Mouse (Mus musculus) small intestine, adult 2 months (tissue): ENCODE data around the gene Fam185a. TPM values are rescaled to one million over a fixed set of nuclear protein-coding genes. Genes with fewer than 3 reads are reported as not detected.
A peak's percentile ranks its signal among the peaks of the same experiment; 100 is the strongest.

Experiments used
- H3K27ac ChIP-seq: fragments of 200-500 bp; 2 replicates; pipeline ENCODE4 v1.5.1; 2012; ENCODE audit warnings: low read depth, low read length, control low read depth, inconsistent platforms; ENCODE audit not compliant: insufficient read depth
- H3K27me3 ChIP-seq: fragments of 200-500 bp; 2 replicates; pipeline ENCODE4 v1.6.1; 2012; ENCODE audit warnings: mild to moderate bottlenecking, moderate library complexity, low read length, inconsistent platforms; ENCODE audit not compliant: control insufficient read depth, insufficient read depth
- H3K36me3 ChIP-seq: fragments of 200-500 bp; 2 replicates; pipeline ENCODE4 v1.6.1; 2012; ENCODE audit warnings: mild to moderate bottlenecking, low read length, control low read depth, inconsistent platforms; ENCODE audit not compliant: control insufficient read depth, insufficient read depth
- H3K4me1 ChIP-seq: fragments of 200-500 bp; 2 replicates; pipeline ENCODE4 v1.6.1; 2012; ENCODE audit warnings: low read length, inconsistent platforms, mixed read lengths; ENCODE audit not compliant: control insufficient read depth, insufficient read depth, insufficient read length
- H3K4me3 ChIP-seq: fragments of 200-500 bp; 2 replicates; pipeline ENCODE4 v1.5.1; 2012; ENCODE audit warnings: low read depth, mild to moderate bottlenecking, control low read depth, inconsistent platforms, low read length, moderate library complexity
- CTCF ChIP-seq: fragments of 200-500 bp; IDR thresholded peaks from 2 replicates; pipeline ENCODE4 v1.5.1; 2012; ENCODE audit warnings: low read depth, mild to moderate bottlenecking, control low read depth, inconsistent platforms, low read length, moderate library complexity, mixed read lengths; ENCODE audit not compliant: insufficient replicate concordance, insufficient read length; ENCODE audit errors: extremely low read depth
- POLR2A ChIP-seq: fragments of 200-500 bp; IDR thresholded peaks from 2 replicates; pipeline ENCODE4 v1.6.1; 2012; ENCODE audit warnings: low read depth, mild to moderate bottlenecking, control low read depth, inconsistent platforms, low read length, moderate library complexity
- WGBS: fragments of 180-500 bp; shearing (Covaris S2); methylation state at CpG from one replicate; pipeline ENCODE4 v1.1.7; 2018; 5-methylcytosine and 5-hydroxymethylcytosine counted together
- polyA plus RNA-seq: library from polyadenylated mRNA; depleted of rRNA; stranded (reverse); fragments of >200 nt; gene quantifications from 2 replicates; pipeline ENCODE4 v1.2.3, GENCODE M21; 2012; rRNA removed

The Fam185a gene
- polyA plus RNA-seq: 1.7 and 2.3 TPM in 2 replicates

DNA sequence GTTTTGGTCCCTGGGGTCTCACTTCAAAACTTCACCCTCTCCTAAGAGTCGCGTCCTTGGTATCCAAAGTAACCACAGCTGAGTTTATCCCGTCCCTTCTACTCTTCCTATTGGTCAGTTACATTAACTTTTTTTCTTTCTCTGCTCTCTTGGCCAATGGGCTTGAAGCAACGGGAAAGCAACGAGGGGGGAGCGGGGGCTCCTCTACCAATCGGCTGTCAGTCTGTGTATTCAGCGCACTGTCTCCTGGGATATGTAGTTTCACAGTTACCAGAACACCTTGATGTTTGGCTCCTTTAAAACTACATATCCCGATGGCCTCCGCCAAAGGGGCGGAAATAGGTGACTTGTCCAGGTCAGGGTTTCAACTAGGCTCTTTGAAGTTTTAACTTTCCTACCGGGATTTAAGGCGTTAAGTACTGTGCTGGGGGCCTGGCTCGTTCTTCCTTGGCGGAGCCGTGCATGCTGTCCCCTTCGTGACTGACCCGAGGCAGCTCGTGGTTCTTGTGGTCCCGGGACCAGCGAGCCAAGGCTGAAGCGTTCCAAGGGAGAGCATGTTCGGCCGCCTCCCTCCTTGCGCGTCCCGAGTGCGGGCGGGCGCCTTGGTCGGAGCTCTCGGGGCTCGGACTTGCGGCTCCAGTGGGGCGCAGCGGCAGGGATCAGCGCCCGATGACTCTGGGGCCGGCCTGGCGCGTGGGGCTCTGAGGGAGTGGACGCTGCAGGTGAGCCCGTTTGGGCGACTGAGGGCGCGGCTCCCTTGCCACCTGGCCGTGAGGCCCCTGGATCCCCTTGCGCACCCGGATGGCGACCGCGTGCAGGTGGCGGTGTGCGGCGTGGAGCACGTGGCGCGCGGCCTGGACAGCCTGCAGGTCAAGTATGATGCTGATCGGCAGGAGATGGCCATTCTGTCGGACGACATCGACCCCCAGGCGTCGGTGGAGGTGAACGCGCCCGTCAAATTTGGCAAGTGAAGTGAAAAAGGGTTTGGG is at the start of gene Fam185a, which contains the start of gene Ccdc146:
TSS of gene Fam185a (plus strand) at position 345 of the 989 bp plus-strand sequence.
TSS of gene Ccdc146 (minus strand) at position 64 of the 989 bp plus-strand sequence.
- under 1% methylated on average over 68 of the region's 68 CpGs for WGBS
- Histone ChIP-seq H3K4me3 (peak within 1 kb of the TSS; percentile 87), H3K27ac (peak within 1 kb of the TSS; percentile 66), H3K36me3 (no peaks in the 10 kb centered on the region), H3K4me1 (peaks cover 3% of the 10 kb centered on the region; the same call in 1 of the 2 replicates), H3K27me3 (no peaks in the 10 kb centered on the region)
- TF ChIP-seq CTCF (no peak), POLR2A (no peak; the same call in 1 of the 2 replicates)

DNA sequence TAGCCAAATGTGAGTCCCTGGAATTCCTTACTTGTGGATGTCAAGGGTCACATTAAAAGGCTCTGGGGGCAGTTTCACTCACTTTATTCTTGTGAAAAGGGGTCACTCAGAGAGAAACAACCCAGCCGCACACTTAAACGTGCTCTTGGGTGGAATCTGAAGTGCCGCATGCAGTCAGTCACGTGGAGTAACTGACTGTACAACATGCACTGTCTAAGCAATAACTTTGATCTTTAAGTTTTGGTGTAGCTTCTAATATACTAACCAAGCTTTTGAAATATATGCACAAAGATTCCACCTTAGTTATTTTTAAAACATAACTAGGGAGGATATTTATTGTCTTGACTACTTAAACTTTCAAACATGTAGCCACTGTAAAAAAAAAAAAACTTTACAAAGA is 47.8 kb upstream of the Fam185a start:
- no peak overlapping the region for H3K27ac ChIP-seq
- H3K4me1 ChIP-seq: peaks cover 5% of the 10 kb centered on the region; the same call in 1 of the 2 replicates
- H3K27me3 ChIP-seq: no peaks in the 10 kb centered on the region
- no peak for TF ChIP-seq POLR2A
- no peak for TF ChIP-seq CTCF
- H3K36me3 ChIP-seq: 0 out of 2 replicates have a peak, but pooled peaks cover 4% of the 10 kb centered on the region
- 83% methylated on average over 4 of the region's 4 CpGs for WGBS
- H3K4me3 ChIP-seq: no peak overlapping the region

DNA sequence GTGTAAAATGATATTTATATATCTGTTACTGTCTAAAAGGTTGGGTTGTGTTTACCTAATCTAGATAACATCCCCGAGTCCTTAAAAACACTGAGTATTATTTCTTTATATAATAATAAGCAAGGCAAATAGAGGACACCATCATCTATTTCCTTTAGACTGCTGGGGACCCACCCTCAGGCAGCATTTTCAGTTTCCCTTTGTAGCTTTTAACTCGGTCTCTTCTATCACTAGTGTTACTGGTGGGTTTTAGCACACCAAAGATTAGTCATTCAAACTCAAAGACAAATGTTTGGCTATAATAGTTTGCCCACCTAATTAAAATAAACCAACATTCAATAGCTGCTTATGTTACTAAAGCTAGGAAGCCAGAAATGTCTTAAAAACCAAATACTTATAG is 46.4 kb upstream of the Fam185a start:
- TF ChIP-seq CTCF (no peak), POLR2A (no peak)
- H3K4me3 ChIP-seq: no peak overlapping the region
- 0 out of 2 replicates have a peak, but pooled peaks cover 4% of the 10 kb centered on the region for H3K36me3 ChIP-seq
- peaks cover 6% of the 10 kb centered on the region; the same call in 1 of the 2 replicates for H3K4me1 ChIP-seq
- no peak overlapping the region for H3K27ac ChIP-seq
- no peaks in the 10 kb centered on the region for H3K27me3 ChIP-seq
- WGBS: 21% methylated on average over 2 of the region's 2 CpGs

DNA sequence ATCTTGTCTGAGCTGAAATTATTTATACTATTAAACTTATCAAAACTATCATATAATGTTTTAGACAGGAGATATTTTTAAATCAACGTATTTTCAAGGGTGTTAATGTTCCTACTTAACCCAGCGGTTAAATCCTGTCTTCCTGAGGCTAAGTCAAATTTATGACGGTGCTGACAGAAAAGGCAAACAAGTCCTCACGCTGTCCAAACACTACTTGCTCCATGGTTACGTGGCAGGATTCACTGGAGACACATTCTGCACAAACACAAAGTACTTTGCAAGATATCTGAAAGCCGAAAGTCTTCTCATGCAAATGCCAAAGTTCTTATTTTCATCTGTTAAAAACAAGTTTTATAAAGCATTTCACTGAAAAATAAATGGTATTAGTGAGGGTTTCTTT is 42.8 kb upstream of the Fam185a start:
- TF ChIP-seq CTCF (no peak), POLR2A (no peak)
- WGBS: 56% methylated on average over 6 of the region's 6 CpGs
- no peaks in the 10 kb centered on the region for H3K27me3 ChIP-seq
- H3K36me3 ChIP-seq: no peaks in the 10 kb centered on the region
- H3K27ac ChIP-seq: no peak overlapping the region
- H3K4me3 ChIP-seq: no peak overlapping the region
- peaks cover 20% of the 10 kb centered on the region; the same call in 1 of the 2 replicates for H3K4me1 ChIP-seq

DNA sequence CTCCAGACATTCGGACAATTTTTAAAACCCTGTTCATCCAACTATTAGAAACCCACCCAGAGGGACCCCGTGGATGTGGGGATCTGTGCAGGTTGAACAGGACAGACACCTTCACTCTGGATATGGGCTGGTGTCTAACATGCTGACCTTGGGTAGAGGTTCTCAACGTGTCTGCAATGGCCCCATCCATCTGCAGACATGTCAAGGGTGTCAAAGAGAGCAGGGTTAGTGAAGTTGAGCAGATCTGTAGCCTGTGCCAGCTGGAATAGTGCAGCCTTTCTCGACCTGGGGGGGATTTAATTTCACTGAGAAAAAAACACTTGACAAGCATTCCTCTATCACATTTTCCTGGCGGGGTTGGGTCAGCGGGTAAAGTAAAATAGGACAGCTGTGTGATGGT is 42.1 kb upstream of the Fam185a start:
- Histone ChIP-seq H3K4me1 (peaks cover 20% of the 10 kb centered on the region; the same call in 1 of the 2 replicates), H3K27me3 (no peaks in the 10 kb centered on the region), H3K36me3 (no peaks in the 10 kb centered on the region), H3K27ac (no peak overlapping the region), H3K4me3 (no peak overlapping the region)
- TF ChIP-seq POLR2A: no peak
- TF ChIP-seq CTCF: no peak
- 72% methylated on average over 6 of the region's 6 CpGs for WGBS

DNA sequence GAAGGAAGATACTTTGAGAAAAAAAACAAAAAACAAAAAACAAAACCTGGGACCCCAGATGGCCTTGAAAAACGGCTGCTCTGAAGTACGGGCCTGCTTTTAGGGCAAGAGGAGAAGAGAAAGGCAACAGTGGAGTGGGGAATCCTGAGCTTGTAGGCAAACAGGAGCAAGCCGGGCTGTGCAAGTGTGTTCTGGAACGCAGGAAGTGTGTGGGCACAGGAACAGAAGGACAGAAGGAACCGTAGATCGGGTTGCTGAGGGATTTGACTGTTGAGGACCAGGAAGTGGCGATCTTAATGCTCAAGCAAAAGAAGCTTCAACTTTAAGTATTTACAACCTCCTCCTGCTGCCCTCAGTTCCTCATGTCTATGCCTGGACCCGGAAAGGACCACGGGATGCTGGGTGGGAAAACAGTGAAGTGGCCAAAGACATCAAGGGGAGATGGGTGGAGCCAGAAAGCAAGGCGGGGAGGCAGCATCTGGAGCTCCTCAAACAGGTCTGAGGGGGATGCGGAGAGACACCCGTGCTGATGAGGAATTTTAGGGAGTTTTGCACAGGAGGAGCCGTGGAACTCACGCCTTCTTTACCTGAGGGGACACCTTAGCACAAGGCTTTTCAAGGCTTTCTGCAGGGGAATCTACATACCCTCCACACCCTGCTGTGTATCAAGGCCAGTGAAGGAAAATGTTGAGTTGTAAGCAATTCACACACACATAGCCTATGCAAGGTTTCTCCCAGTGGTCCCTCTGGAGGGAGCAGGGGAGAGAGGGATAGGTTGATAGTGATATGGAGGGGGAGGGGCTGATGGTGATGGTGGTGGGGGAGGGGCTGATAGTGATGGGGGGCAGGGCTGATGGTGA is 41.1 kb upstream of the Fam185a start:
- WGBS: 52% methylated on average over 14 of the region's 14 CpGs
- peaks cover 20% of the 10 kb centered on the region; the same call in 1 of the 2 replicates for H3K4me1 ChIP-seq
- no peak overlapping the region for H3K4me3 ChIP-seq
- TF ChIP-seq POLR2A (no peak), CTCF (no peak)
- peak overlapping the region; percentile 36 for H3K27ac ChIP-seq
- no peaks in the 10 kb centered on the region for H3K36me3 ChIP-seq
- no peaks in the 10 kb centered on the region for H3K27me3 ChIP-seq
